Mouse (Mus musculus) kidney, adult 2 months (tissue): ENCODE measurements around the gene Tnfaip8l3.

Experiments used
- CTCF ChIP-seq: fragments of 200-500 bp; conservative IDR thresholded peaks from 2 replicates; pipeline ENCODE4 v1.5.1; 2011; ENCODE audit warnings: low read depth, mild to moderate bottlenecking, control low read depth, low read length, moderate library complexity, mixed read lengths; ENCODE audit not compliant: insufficient read depth, insufficient read length
- POLR2A ChIP-seq: fragments of 200-500 bp; IDR thresholded peaks from one replicate; pipeline ENCODE4 v1.6.1; 2011; ENCODE audit warnings: low read depth, low read length, control low read depth

DNA sequence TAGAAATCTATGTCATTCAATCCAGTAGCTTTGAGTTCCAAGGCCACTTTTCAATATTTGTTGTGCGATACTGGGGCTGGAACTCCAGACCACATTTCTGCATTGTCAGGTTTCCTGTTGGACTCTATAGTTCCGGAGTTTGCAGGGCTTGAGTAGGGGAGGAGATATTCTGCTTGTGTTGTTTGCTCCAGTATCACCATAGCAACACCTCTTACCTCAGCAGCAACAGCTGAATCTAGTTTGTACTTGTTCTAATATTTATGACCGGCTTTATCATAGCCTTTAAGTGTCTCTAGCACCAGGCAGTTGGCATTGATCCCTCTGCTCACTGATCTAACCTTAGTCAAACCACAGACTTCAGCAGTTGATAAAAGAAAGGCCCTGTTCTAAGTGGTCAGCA, 45.4 kb downstream of the Tnfaip8l3 start:
- TF ChIP-seq POLR2A (no peak), CTCF (no peak)
